Mouse (Mus musculus): Measurements from ENCODE around the gene Cab39l. TPM values are rescaled to one million over a fixed set of nuclear protein-coding genes. Genes with fewer than 3 reads are reported as not detected.

Gene Cab39l
- polyA plus RNA-seq, 1 experiment from 2014 or later: 21.8 TPM

DNA sequence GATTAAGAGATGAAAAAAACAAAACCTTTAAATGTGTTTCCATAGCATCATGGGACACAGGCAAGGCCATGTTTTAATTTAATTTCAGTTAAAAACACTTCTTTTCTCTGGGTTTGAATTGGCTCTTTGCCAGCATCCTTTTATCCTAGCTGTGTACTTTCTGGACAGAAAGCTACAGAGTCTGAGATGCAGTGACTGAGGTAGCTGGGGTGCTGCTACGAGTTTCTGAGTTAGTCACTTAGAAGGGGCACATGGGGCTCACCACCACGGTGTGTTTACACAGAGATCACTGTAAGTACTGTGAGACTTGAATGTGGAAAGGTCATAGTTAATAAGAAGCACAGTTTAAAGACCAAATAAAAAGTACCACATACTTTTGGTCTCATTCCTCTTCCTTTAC, 107.8 kb downstream of the Cab39l start:
- H3K9me3 ChIP-seq (replicated peaks; ENCODE audit: control insufficient read depth, low read length): no peaks in the 10 kb centered on the region
- no peak for ATAC-seq (ENCODE audit: low read depth)
- WGBS (ENCODE audit: insufficient replicate concordance): 61% methylated on average over 2 of the region's 2 CpGs

DNA sequence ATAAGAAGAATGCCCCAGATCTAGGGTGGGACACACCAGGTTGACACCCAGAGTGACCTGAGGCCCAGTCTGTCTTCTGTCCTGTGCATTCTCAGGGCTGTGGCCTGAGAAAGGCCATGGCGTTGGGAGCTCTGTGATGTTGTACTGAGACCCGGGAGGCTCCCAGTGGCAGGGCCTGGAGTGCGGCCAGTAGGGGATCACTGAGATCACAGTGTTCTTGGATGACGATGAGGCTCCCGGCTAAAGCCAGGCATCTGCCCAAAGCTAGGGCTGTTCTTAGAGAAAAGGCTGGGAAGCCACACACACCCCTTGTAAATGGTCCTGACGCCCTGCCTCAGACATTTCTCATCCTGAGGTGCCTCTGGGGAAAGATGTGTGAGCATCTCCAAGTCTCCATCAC, 108.3 kb downstream of the Cab39l start:
- H3K9ac ChIP-seq (ENCODE audit: low read depth, low read length): no peak overlapping the region
- no peak overlapping the region for H3K4me3 ChIP-seq (ENCODE audit: low read depth, low read length)
- H3K36me3 ChIP-seq (ENCODE audit: control insufficient read depth, insufficient read depth): no peaks in the 10 kb centered on the region
- H3K4me1 ChIP-seq (ENCODE audit: control insufficient read depth, low read depth, low read length): no peaks in the 10 kb centered on the region; the same call in 1 of the 2 replicates
- H3K4me2 ChIP-seq (ENCODE audit: low read depth, low read length): no peak overlapping the region
- H3K27ac ChIP-seq (ENCODE audit: low read length): no peak overlapping the region
- no peak for ATAC-seq (ENCODE audit: low read depth)
- no peaks in the 10 kb centered on the region for H3K9me3 ChIP-seq (replicated peaks; ENCODE audit: control insufficient read depth, low read length)
- 72% methylated on average over 6 of the region's 6 CpGs for WGBS (ENCODE audit: insufficient replicate concordance)
- no peaks in the 10 kb centered on the region for H3K27me3 ChIP-seq (ENCODE audit: control insufficient read depth, insufficient read depth, low read depth, low read length)

More for the DNA sequence above, 107.8 kb downstream of the Cab39l start:
- Histone ChIP-seq H3K4me2 (ENCODE audit: low read depth, low read length) (no peak overlapping the region), H3K4me1 (ENCODE audit: control insufficient read depth, low read depth, low read length) (no peaks in the 10 kb centered on the region; the same call in 1 of the 2 replicates), H3K27me3 (ENCODE audit: control insufficient read depth, insufficient read depth, low read depth, low read length) (no peaks in the 10 kb centered on the region), H3K27ac (ENCODE audit: low read length) (no peak overlapping the region), H3K9ac (ENCODE audit: low read depth, low read length) (no peak overlapping the region), H3K36me3 (ENCODE audit: control insufficient read depth, insufficient read depth) (no peaks in the 10 kb centered on the region), H3K4me3 (ENCODE audit: low read depth, low read length) (no peak overlapping the region)

DNA sequence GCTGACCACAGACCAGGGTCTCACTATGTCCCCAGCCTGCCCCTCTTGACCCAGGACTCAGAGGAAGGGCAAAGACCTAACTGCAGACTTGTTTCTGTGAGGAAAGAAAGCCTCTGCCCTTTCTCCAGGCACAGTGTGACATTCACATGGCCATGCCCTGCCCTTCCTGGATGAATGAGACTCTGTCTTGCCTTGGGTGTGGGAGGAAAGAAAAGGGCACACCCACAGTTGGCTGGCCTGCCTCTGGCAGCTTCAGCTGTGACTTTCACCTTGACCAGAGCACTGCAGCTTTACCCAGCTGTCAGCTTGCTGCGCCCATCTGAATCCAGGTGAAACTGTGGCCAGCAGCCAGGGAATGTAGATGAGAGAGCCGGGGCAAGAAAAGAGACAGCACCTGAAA, 110.1 kb downstream of the Cab39l start:
- Histone ChIP-seq H3K4me1 (ENCODE audit: control insufficient read depth, low read depth, low read length) (no peaks in the 10 kb centered on the region; the same call in 1 of the 2 replicates), H3K9me3 (replicated peaks; ENCODE audit: control insufficient read depth, low read length) (no peaks in the 10 kb centered on the region), H3K27ac (ENCODE audit: low read length) (no peak overlapping the region), H3K36me3 (ENCODE audit: control insufficient read depth, insufficient read depth) (no peaks in the 10 kb centered on the region), H3K4me2 (ENCODE audit: low read depth, low read length) (no peak overlapping the region), H3K4me3 (ENCODE audit: low read depth, low read length) (no peak overlapping the region), H3K27me3 (ENCODE audit: control insufficient read depth, insufficient read depth, low read depth, low read length) (no peaks in the 10 kb centered on the region), H3K9ac (ENCODE audit: low read depth, low read length) (no peak overlapping the region)
- no peak for ATAC-seq (ENCODE audit: low read depth)
- WGBS (ENCODE audit: insufficient replicate concordance): 71% methylated on average over 2 of the region's 2 CpGs

DNA sequence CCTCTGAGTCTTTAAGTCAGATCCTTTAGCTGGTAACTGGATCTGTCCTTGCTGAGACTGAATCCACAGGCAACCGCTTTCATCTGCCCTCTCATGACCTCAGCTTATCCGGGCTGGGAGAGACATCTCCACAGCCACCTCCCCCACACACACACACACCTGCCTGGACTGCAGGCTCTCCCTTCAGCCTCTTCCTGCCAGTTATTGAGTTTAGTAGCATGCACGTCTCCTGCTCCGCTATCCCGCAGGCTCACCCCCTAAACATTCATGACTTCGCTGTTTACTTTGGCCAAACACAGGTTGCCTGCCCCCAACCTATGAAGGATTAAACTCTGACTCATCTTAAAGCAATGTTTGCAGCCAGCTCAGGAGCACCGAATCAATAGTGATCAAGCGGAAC, 111.2 kb downstream of the Cab39l start:
- no peaks in the 10 kb centered on the region for H3K9me3 ChIP-seq (replicated peaks; ENCODE audit: control insufficient read depth, low read length)
- H3K27me3 ChIP-seq (ENCODE audit: control insufficient read depth, insufficient read depth, low read depth, low read length): no peaks in the 10 kb centered on the region
- no peaks in the 10 kb centered on the region; the same call in 1 of the 2 replicates for H3K4me1 ChIP-seq (ENCODE audit: control insufficient read depth, low read depth, low read length)
- H3K27ac ChIP-seq (ENCODE audit: low read length): no peak overlapping the region
- peak; percentile 49 for ATAC-seq (ENCODE audit: low read depth)
- no peak overlapping the region for H3K9ac ChIP-seq (ENCODE audit: low read depth, low read length)
- H3K4me2 ChIP-seq (ENCODE audit: low read depth, low read length): no peak overlapping the region; the same call in 1 of the 2 replicates
- H3K36me3 ChIP-seq (ENCODE audit: control insufficient read depth, insufficient read depth): no peaks in the 10 kb centered on the region
- no peak overlapping the region for H3K4me3 ChIP-seq (ENCODE audit: low read depth, low read length)
- WGBS (ENCODE audit: insufficient replicate concordance): 67% methylated on average over 8 of the region's 8 CpGs

DNA sequence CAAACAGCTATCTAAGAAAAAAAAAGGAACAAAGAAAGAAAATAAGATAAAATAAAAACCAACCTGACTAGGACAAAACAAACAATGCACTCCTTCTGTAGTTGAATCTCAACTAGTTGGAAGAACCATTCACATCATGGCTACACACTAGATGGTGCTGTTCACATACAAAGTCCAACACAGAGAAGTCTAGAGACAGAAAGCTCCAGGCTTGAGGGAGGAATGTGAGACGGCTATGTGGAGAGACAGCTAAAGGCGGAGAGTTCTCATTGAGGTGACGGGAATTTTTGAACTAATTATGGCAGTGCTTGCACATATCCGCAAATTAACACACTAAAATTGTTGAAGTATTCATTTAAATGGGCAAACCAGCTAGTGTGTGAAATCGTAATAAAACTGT, 113.3 kb downstream of the Cab39l start:
- no peak overlapping the region for H3K4me2 ChIP-seq (ENCODE audit: low read depth, low read length)
- H3K36me3 ChIP-seq (ENCODE audit: control insufficient read depth, insufficient read depth): no peaks in the 10 kb centered on the region
- no peak overlapping the region for H3K9ac ChIP-seq (ENCODE audit: low read depth, low read length)
- no peaks in the 10 kb centered on the region; the same call in 1 of the 2 replicates for H3K4me1 ChIP-seq (ENCODE audit: control insufficient read depth, low read depth, low read length)
- no peak overlapping the region for H3K4me3 ChIP-seq (ENCODE audit: low read depth, low read length)
- WGBS (ENCODE audit: insufficient replicate concordance): 73% methylated on average over 5 of the region's 5 CpGs
- no peaks in the 10 kb centered on the region for H3K27me3 ChIP-seq (ENCODE audit: control insufficient read depth, insufficient read depth, low read depth, low read length)
- ATAC-seq (ENCODE audit: low read depth): no peak
- no peak overlapping the region for H3K27ac ChIP-seq (ENCODE audit: low read length)
- no peaks in the 10 kb centered on the region for H3K9me3 ChIP-seq (replicated peaks; ENCODE audit: control insufficient read depth, low read length)

DNA sequence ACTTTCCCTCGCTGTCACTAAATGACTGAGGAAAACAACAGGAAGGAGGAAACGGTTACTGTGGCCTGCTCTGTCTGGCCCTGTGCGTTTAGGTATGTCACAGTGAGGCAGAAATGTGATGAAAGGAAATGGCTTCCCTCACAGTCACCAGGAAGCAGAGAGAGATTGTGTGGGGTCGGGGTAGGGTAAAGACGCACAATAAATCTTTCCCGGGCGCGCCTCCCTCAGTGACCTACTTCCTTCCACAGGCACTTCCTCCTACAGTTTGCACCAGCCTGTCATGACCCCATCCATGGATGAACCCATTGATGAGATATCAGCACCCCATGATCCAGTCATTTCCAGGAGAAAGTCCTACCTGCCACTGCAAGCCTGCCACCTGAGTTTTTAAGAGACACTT, 114.2 kb downstream of the Cab39l start:
- 27% methylated on average over 8 of the region's 8 CpGs for WGBS (ENCODE audit: insufficient replicate concordance)
- no peaks in the 10 kb centered on the region for H3K9me3 ChIP-seq (replicated peaks; ENCODE audit: control insufficient read depth, low read length)
- no peak for ATAC-seq (ENCODE audit: low read depth)
- H3K4me1 ChIP-seq (ENCODE audit: control insufficient read depth, low read depth, low read length): no peaks in the 10 kb centered on the region; the same call in 1 of the 2 replicates
- H3K4me2 ChIP-seq (ENCODE audit: low read depth, low read length): no peak overlapping the region
- H3K9ac ChIP-seq (ENCODE audit: low read depth, low read length): no peak overlapping the region
- no peaks in the 10 kb centered on the region for H3K27me3 ChIP-seq (ENCODE audit: control insufficient read depth, insufficient read depth, low read depth, low read length)
- H3K36me3 ChIP-seq (ENCODE audit: control insufficient read depth, insufficient read depth): no peaks in the 10 kb centered on the region
- no peak overlapping the region for H3K27ac ChIP-seq (ENCODE audit: low read length)
- no peak overlapping the region for H3K4me3 ChIP-seq (ENCODE audit: low read depth, low read length)

DNA sequence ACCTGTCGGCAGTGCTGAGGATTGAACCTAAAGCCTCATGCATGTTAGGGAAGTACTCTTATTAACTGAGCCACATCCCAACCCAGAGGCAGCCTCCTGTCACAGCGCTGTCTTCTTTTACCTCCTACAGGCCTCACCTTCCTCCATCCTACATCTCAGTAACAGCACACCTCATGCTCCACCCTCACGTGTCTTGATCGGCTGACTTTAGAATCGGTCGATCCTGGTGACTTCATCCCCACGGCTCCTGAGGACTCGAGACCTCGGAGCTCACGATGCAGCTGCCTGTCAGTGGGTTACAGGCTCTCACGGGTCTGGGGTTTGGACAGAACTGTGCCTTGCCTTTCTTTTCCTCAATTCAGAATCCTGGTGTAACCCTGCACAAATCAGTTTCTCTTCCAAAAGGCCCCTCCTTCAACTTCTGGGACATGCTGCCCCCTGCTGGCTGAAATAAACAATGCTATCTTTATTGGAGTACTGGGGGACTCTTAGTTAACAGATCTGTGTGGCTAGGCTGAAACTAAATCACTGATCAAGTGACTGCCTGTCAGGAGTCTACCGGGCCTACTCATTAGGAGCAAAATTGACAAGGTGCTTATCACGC, 115.3 kb downstream of the Cab39l start:
- ATAC-seq (ENCODE audit: low read depth): no peak
- Histone ChIP-seq H3K27me3 (ENCODE audit: control insufficient read depth, insufficient read depth, low read depth, low read length) (no peaks in the 10 kb centered on the region), H3K4me2 (ENCODE audit: low read depth, low read length) (no peak overlapping the region), H3K27ac (ENCODE audit: low read length) (no peak overlapping the region), H3K36me3 (ENCODE audit: control insufficient read depth, insufficient read depth) (no peaks in the 10 kb centered on the region), H3K9me3 (replicated peaks; ENCODE audit: control insufficient read depth, low read length) (no peaks in the 10 kb centered on the region), H3K4me1 (ENCODE audit: control insufficient read depth, low read depth, low read length) (no peaks in the 10 kb centered on the region; the same call in 1 of the 2 replicates), H3K4me3 (ENCODE audit: low read depth, low read length) (no peak overlapping the region), H3K9ac (ENCODE audit: low read depth, low read length) (no peak overlapping the region)
- WGBS (ENCODE audit: insufficient replicate concordance): 53% methylated on average over 13 of the region's 13 CpGs

DNA sequence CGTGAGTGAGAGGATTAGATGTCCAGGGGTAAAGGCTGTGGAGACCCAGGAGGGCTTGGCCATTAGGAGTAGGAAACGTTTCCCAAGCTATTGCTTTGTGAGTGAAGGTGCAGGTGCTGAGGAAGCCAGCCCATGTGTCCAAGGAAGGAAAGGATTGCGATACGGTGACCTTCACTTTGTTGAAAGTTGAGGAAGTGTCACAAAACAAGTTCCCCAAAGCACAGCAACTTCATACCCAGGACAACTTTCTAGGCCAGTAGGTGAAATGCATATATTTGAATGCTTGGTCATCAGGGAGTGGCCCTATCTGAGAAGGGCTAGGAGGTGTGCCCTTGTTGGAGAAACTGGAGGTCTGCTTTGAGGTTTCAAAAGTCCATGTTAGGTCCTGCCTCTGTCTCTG, 116.3 kb downstream of the Cab39l start:
- WGBS (ENCODE audit: insufficient replicate concordance): 37% methylated on average over 4 of the region's 4 CpGs
- no peaks in the 10 kb centered on the region for H3K27me3 ChIP-seq (ENCODE audit: control insufficient read depth, insufficient read depth, low read depth, low read length)
- H3K9me3 ChIP-seq (replicated peaks; ENCODE audit: control insufficient read depth, low read length): no peaks in the 10 kb centered on the region
- 0 out of 2 replicates have a peak overlapping the region, but pooled peaks have one; percentile 35 for H3K27ac ChIP-seq (ENCODE audit: low read length)
- H3K9ac ChIP-seq (ENCODE audit: low read depth, low read length): no peak overlapping the region
- no peak for ATAC-seq (ENCODE audit: low read depth)
- H3K4me1 ChIP-seq (ENCODE audit: control insufficient read depth, low read depth, low read length): no peaks in the 10 kb centered on the region
- no peak overlapping the region for H3K4me2 ChIP-seq (ENCODE audit: low read depth, low read length)
- no peak overlapping the region for H3K4me3 ChIP-seq (ENCODE audit: low read depth, low read length)
- H3K36me3 ChIP-seq (ENCODE audit: control insufficient read depth, insufficient read depth): no peaks in the 10 kb centered on the region

DNA sequence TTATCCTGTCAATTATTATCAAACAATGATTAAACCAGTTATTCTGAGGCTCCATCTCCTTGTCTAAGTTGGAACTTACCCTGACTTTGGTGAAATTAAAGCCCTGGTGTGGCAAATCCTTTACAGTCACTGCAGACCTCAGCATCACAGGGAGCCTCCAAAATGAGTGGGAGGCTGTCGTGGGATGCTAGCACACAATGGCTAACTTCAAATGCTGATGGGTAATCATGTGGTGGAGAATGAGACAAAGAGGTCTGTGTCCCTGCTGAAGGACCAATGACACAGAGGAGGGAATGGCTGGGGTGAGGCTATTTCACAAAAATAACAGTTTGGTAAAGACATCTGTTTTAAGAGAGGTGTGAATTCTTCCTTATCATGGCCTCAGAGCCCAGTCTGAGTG, 117.1 kb downstream of the Cab39l start:
- no peak for ATAC-seq (ENCODE audit: low read depth)
- WGBS (ENCODE audit: insufficient replicate concordance): 55% methylated on average over 1 of the region's 1 CpGs
- Histone ChIP-seq H3K9me3 (replicated peaks; ENCODE audit: control insufficient read depth, low read length) (no peaks in the 10 kb centered on the region), H3K27ac (ENCODE audit: low read length) (no peak overlapping the region), H3K4me3 (ENCODE audit: low read depth, low read length) (no peak overlapping the region), H3K36me3 (ENCODE audit: control insufficient read depth, insufficient read depth) (no peaks in the 10 kb centered on the region), H3K27me3 (ENCODE audit: control insufficient read depth, insufficient read depth, low read depth, low read length) (no peaks in the 10 kb centered on the region), H3K4me2 (ENCODE audit: low read depth, low read length) (no peak overlapping the region), H3K4me1 (ENCODE audit: control insufficient read depth, low read depth, low read length) (no peaks in the 10 kb centered on the region), H3K9ac (ENCODE audit: low read depth, low read length) (no peak overlapping the region)

All from liver, embryonic 16.5 days (tissue).